Mouse (Mus musculus) ES-CJ7 (cell line): ENCODE results near the gene Gm21915.

Experiments
- DNase-seq: peaks from one replicate; pipeline ENCODE4 v3.0.0; 2011; ENCODE audit warnings: low read depth, low spot score

Gene Gm21915

GRCm38 (mm10) chr9:40670313-40670712 lies at the start of gene Gm21915:
TSS of gene Gm21915 (plus strand) at chr9:40670613.
- no peak for DNase-seq

GRCm38 (mm10) chr9:40622265-40622664 lies 48.1 kb upstream of the Gm21915 start:
- DNase-seq, result no peak

- DNase-seq, result no peak
These were observed 47.6 kb upstream of the Gm21915 start for GRCm38 (mm10) chr9:40622793-40623192.

- DNase-seq, result no peak
These were observed 45.1 kb upstream of the Gm21915 start for GRCm38 (mm10) chr9:40625341-40625740.

- no peak for DNase-seq
These were observed 43.8 kb upstream of the Gm21915 start for GRCm38 (mm10) chr9:40626566-40626965.

- DNase-seq, result no peak
These were observed 43.2 kb upstream of the Gm21915 start for GRCm38 (mm10) chr9:40627146-40627713.

GRCm38 (mm10) chr9:40628130-40629069 lies 42.0 kb upstream of the Gm21915 start:
- peak; percentile 88 for DNase-seq

GRCm38 (mm10) chr9:40629441-40629840 lies 41.0 kb upstream of the Gm21915 start:
- no peak for DNase-seq

GRCm38 (mm10) chr9:40631101-40631500 lies 39.3 kb upstream of the Gm21915 start:
- DNase-seq, result no peak

- DNase-seq, result no peak
These were observed 38.9 kb upstream of the Gm21915 start for GRCm38 (mm10) chr9:40631505-40631904.

GRCm38 (mm10) chr9:40636054-40636453 lies 34.4 kb upstream of the Gm21915 start:
- no peak for DNase-seq

GRCm38 (mm10) chr9:40637705-40638393 lies 32.6 kb upstream of the Gm21915 start:
- no peak for DNase-seq

- DNase-seq, result no peak
These were observed 31.9 kb upstream of the Gm21915 start for GRCm38 (mm10) chr9:40638394-40639049.

GRCm38 (mm10) chr9:40639536-40640187 lies 30.8 kb upstream of the Gm21915 start:
- DNase-seq, result no peak

GRCm38 (mm10) chr9:40641318-40641717 lies 29.1 kb upstream of the Gm21915 start:
- DNase-seq, result no peak

GRCm38 (mm10) chr9:40642470-40643220 lies 27.8 kb upstream of the Gm21915 start:
- no peak for DNase-seq

- no peak for DNase-seq
These were observed 21.0 kb upstream of the Gm21915 start for GRCm38 (mm10) chr9:40649444-40649843.

GRCm38 (mm10) chr9:40649983-40650382 lies 20.4 kb upstream of the Gm21915 start:
- DNase-seq, result no peak

GRCm38 (mm10) chr9:40651239-40651859 lies 19.1 kb upstream of the Gm21915 start:
- no peak for DNase-seq

- DNase-seq, result no peak
These were observed 17.7 kb upstream of the Gm21915 start for GRCm38 (mm10) chr9:40652757-40653156.
